Mouse (Mus musculus) frontal cortex, postnatal 14 days (tissue): ENCODE results near the gene Olfr519.
A peak's percentile ranks its signal among the peaks of the same experiment; 100 is the strongest.

ENCODE experiments used
- DNase-seq, 2 experiments: peaks; one replicate each; pipeline ENCODE4 v3.0.0; 2022; ENCODE audit warnings: low spot score in 2 of 2

The Olfr519 gene

GRCm38 (mm10) chr7:108894320-108894719 is at the start of gene Olfr519:
Gene Olfr519 (minus strand): TSS chr7:108894420.
- DNase-seq = no peak

- peak in 1 of 2 experiments; percentile 50 for DNase-seq
Measured at GRCm38 (mm10) chr7:108944002-108944401, 49.8 kb upstream of the Olfr519 start.

- DNase-seq = no peak
Measured at GRCm38 (mm10) chr7:108941466-108941865, 47.2 kb upstream of the Olfr519 start.

GRCm38 (mm10) chr7:108936591-108936990 is 42.4 kb upstream of the Olfr519 start:
- DNase-seq = no peak

GRCm38 (mm10) chr7:108935411-108935810 is 41.2 kb upstream of the Olfr519 start:
- no peak for DNase-seq

GRCm38 (mm10) chr7:108934836-108935235 is 40.6 kb upstream of the Olfr519 start:
- DNase-seq = no peak

- peak; percentile 93 to 97 for DNase-seq
Measured at GRCm38 (mm10) chr7:108933794-108934731, 39.8 kb upstream of the Olfr519 start, which contains the start of gene Eif3f. Gene Eif3f (plus strand): TSS chr7:108934417.

GRCm38 (mm10) chr7:108929726-108930393 is 35.6 kb upstream of the Olfr519 start, which contains the start of gene Nlrp10:
Gene Nlrp10 (minus strand): TSS chr7:108930178.
- no peak for DNase-seq

- DNase-seq = no peak
Measured at GRCm38 (mm10) chr7:108928280-108929188, 34.3 kb upstream of the Olfr519 start.

- no peak for DNase-seq
Measured at GRCm38 (mm10) chr7:108927043-108927442, 32.8 kb upstream of the Olfr519 start.

GRCm38 (mm10) chr7:108903969-108904368 is 9.7 kb upstream of the Olfr519 start:
- DNase-seq = no peak

GRCm38 (mm10) chr7:108884906-108885305 is 9.3 kb downstream of the Olfr519 start, which contains the start of gene Olfr518:
Gene Olfr518 (minus strand): TSS chr7:108885006.
- no peak for DNase-seq

GRCm38 (mm10) chr7:108872279-108872678 is 21.9 kb downstream of the Olfr519 start, which contains the start of gene Olfr517:
Gene Olfr517 (minus strand): TSS chr7:108872379.
- DNase-seq = no peak

GRCm38 (mm10) chr7:108850429-108850828 is 43.8 kb downstream of the Olfr519 start, which contains the start of gene Olfr516:
Gene Olfr516 (minus strand): TSS chr7:108850529.
- DNase-seq = no peak
